Mouse (Mus musculus) thymus, postnatal 4 days (tissue): ENCODE results near the gene Cltrn.

Source experiments
- DNase-seq: peaks from one replicate; pipeline ENCODE4 v3.0.0; 2021

Cltrn gene

GRCm38 (mm10) chrX:164145463-164146250 is 57.0 kb downstream of the Cltrn start:
- DNase-seq, result no peak

GRCm38 (mm10) chrX:164152703-164153102 is 64.1 kb downstream of the Cltrn start:
- no peak for DNase-seq

GRCm38 (mm10) chrX:164153606-164154005 is 65.0 kb downstream of the Cltrn start:
- no peak for DNase-seq

GRCm38 (mm10) chrX:164154594-164154993 is 66.0 kb downstream of the Cltrn start:
- no peak for DNase-seq

GRCm38 (mm10) chrX:164164681-164165080 is 76.1 kb downstream of the Cltrn start:
- no peak for DNase-seq
